ENCODE assay signal across 16 mouse cellular contexts in genomic region chr2:65987588-65987987, GRCm38 (mm10).
DNase-seq lines count a peak whose midpoint lies in the region; ATAC-seq and TF ChIP-seq lines count a peak whose summit lies in the region.
"Had no signal": no experiment of that assay in that cellular context is flagged by ENCODE, and none has a peak within 500 bp of the region (broad histone marks: within the 10 kb centered on the region; RNA-seq: fewer than 3 reads in every experiment).

No protein-coding gene starts in this region.

- H3K9me3 ChIP-seq in kidney, embryonic 14.5 days (ENCODE audit: control insufficient read depth, low read length), result no peaks in the 10 kb centered on the region
- no peaks in the 10 kb centered on the region for H3K9me3 ChIP-seq in limb, embryonic 10.5 days (replicated peaks)
- H3K9me3 ChIP-seq: embryonic facial prominence, embryonic 15.5 days; neural tube, embryonic 12.5 days had no signal

- H3K4me2 ChIP-seq in kidney, embryonic 14.5 days (replicated peaks; ENCODE audit: low read depth, low read length), result no peak overlapping the region
- H3K4me2 ChIP-seq: embryonic facial prominence, embryonic 15.5 days; neural tube, embryonic 12.5 days had no signal

- TF ChIP-seq POLR2A in kidney, adult 2 months (IDR thresholded peaks at IDR 0.05; ENCODE audit: low read depth, low read length), result no peak
- no peak for TF ChIP-seq POLR2A in cerebellum, adult 2 months (IDR thresholded peaks at IDR 0.05; ENCODE audit: borderline replicate concordance, insufficient read depth, low read length)

- H3K36me3 ChIP-seq in kidney, embryonic 14.5 days (ENCODE audit: control insufficient read depth, insufficient read depth, low read length), result no peaks in the 10 kb centered on the region
- H3K36me3 ChIP-seq in kidney, adult 2 months (ENCODE audit: control insufficient read depth, insufficient read depth, low read length), result no peaks in the 10 kb centered on the region
- no peaks in the 10 kb centered on the region for H3K36me3 ChIP-seq in limb, embryonic 10.5 days
- H3K36me3 ChIP-seq: embryonic facial prominence, embryonic 15.5 days; neural tube, embryonic 12.5 days had no signal

- H3K4me3 ChIP-seq in kidney, embryonic 14.5 days (ENCODE audit: low read length), result no peak overlapping the region
- H3K4me3 ChIP-seq in kidney, adult 2 months (ENCODE audit: insufficient read depth, low read depth, low read length), result no peak overlapping the region
- no peak overlapping the region for H3K4me3 ChIP-seq in limb, embryonic 10.5 days
- H3K4me3 ChIP-seq in cerebellum, adult 2 months (replicated peaks; ENCODE audit: insufficient read depth, low read depth, low read length), result no peak overlapping the region
- H3K4me3 ChIP-seq: embryonic facial prominence, embryonic 15.5 days; neural tube, embryonic 12.5 days had no signal

- DNase-seq in kidney, adult 18-20 months, result peak; percentile 79
- peak; percentile 94 for DNase-seq in kidney, adult 2 months
- DNase-seq in limb, embryonic 10.5 days (ENCODE audit: low spot score), result no peak
- DNase-seq in lung, postnatal 25 days (ENCODE audit: low spot score), result peak; percentile 28
- DNase-seq in right cerebral cortex, adult 18-20 months, result no peak
- no peak for DNase-seq in embryo, embryonic 10 days (ENCODE audit: low spot score)
- DNase-seq in cerebellum, adult 2 months, result no peak
- DNase-seq: adrenal gland, postnatal 14 days; heart, postnatal 4 days; layer of hippocampus, adult 9-11 months; left cerebral cortex, postnatal 4 days; spleen, adult 18-20 months had no signal

- H3K27me3 ChIP-seq in kidney, embryonic 14.5 days (ENCODE audit: control insufficient read depth, insufficient read depth, low read length), result no peaks in the 10 kb centered on the region
- H3K27me3 ChIP-seq in kidney, adult 2 months (replicated peaks; ENCODE audit: control insufficient read depth, insufficient read depth, low read length), result no peaks in the 10 kb centered on the region
- H3K27me3 ChIP-seq in limb, embryonic 10.5 days (ENCODE audit: low read depth, poor library complexity, severe bottlenecking), result no peaks in the 10 kb centered on the region
- H3K27me3 ChIP-seq in cerebellum, adult 2 months (ENCODE audit: control insufficient read depth, insufficient read depth, low read length), result no peaks in the 10 kb centered on the region
- H3K27me3 ChIP-seq: embryonic facial prominence, embryonic 15.5 days; neural tube, embryonic 12.5 days had no signal

- no peak overlapping the region for H3K27ac ChIP-seq in kidney, embryonic 14.5 days (ENCODE audit: low read depth, low read length)
- H3K27ac ChIP-seq in kidney, adult 2 months (ENCODE audit: insufficient read depth, low read depth, low read length), result peak overlapping the region; percentile 93
- H3K27ac ChIP-seq in limb, embryonic 10.5 days, result peak overlapping the region; percentile 78
- no peak overlapping the region for H3K27ac ChIP-seq in cerebellum, adult 2 months (ENCODE audit: insufficient read depth, low read length)
- H3K27ac ChIP-seq: embryonic facial prominence, embryonic 15.5 days; neural tube, embryonic 12.5 days had no signal

- no peak for TF ChIP-seq CTCF in kidney, adult 2 months (conservative IDR thresholded peaks at IDR 0.05; ENCODE audit: insufficient read depth, insufficient read length, low read depth, low read length)
- TF ChIP-seq CTCF in cerebellum, adult 2 months (IDR thresholded peaks at IDR 0.05; ENCODE audit: borderline replicate concordance, insufficient read depth, low read depth, low read length), result no peak

- H3K4me1 ChIP-seq in kidney, embryonic 14.5 days (ENCODE audit: control insufficient read depth, insufficient read depth, low read length), result peaks cover 6% of the 10 kb centered on the region
- peaks cover 2% of the 10 kb centered on the region; the same call in 1 of the 2 replicates for H3K4me1 ChIP-seq in kidney, adult 2 months (ENCODE audit: control insufficient read depth, insufficient read depth, low read length)
- H3K4me1 ChIP-seq in limb, embryonic 10.5 days, result peaks cover 68% of the 10 kb centered on the region
- H3K4me1 ChIP-seq in cerebellum, adult 2 months (ENCODE audit: control insufficient read depth, insufficient read depth, low read length), result peaks cover 5% of the 10 kb centered on the region; the same call in 1 of the 2 replicates
- H3K4me1 ChIP-seq: embryonic facial prominence, embryonic 15.5 days had no signal

- H3K9ac ChIP-seq in kidney, embryonic 14.5 days (ENCODE audit: low read depth, low read length), result no peak overlapping the region
- H3K9ac ChIP-seq: embryonic facial prominence, embryonic 15.5 days; neural tube, embryonic 12.5 days had no signal

- WGBS in kidney, embryonic 14.5 days, result 63% methylated on average over 3 of the region's 3 CpGs
- 31% methylated on average over 3 of the region's 3 CpGs for WGBS in kidney, adult 2 months
- WGBS in limb, embryonic 10.5 days, result 82% methylated on average over 3 of the region's 3 CpGs
- WGBS in cerebellum, adult 2 months, result 47% methylated on average over 3 of the region's 3 CpGs

- ATAC-seq in kidney, embryonic 14.5 days (ENCODE audit: low FRiP score, low TSS enrichment), result no peak
- ATAC-seq: forebrain, embryonic 16.5 days had no signal

Comparison
In these comparisons a context has a peak if more than half of its experiments do, and no peak if none do; other contexts are left out.
1. H3K27ac ChIP-seq: peak in kidney, adult 2 months (single experiment) and limb, embryonic 10.5 days (single experiment); none in kidney, embryonic 14.5 days (single experiment) and cerebellum, adult 2 months (single experiment).
2. DNase-seq: peak in kidney, adult 18-20 months (single experiment), kidney, adult 2 months (single experiment) and lung, postnatal 25 days (single experiment); none in limb, embryonic 10.5 days (single experiment), right cerebral cortex, adult 18-20 months (single experiment), embryo, embryonic 10 days (single experiment) and cerebellum, adult 2 months (0 of 2).